In genomic region chr3:157358905-157359304, GRCm38 (mm10) we compare ENCODE assay signal across 10 mouse cellular contexts.
DNase-seq lines count a peak whose midpoint lies in the region; ATAC-seq and TF ChIP-seq lines count a peak whose summit lies in the region.
"Had no signal": no experiment of that assay in that cellular context is flagged by ENCODE, and none has a peak within 500 bp of the region (broad histone marks: within the 10 kb centered on the region; RNA-seq: fewer than 3 reads in every experiment).

No protein-coding gene starts in this region.

- no peak overlapping the region for H3K4me3 ChIP-seq in heart, adult 2 months
- H3K4me3 ChIP-seq in heart, embryonic 10.5 days = no peak overlapping the region
- no peak overlapping the region for H3K4me3 ChIP-seq in forebrain, postnatal 0 days (ENCODE audit: low read depth, low read length)
- no peak overlapping the region for H3K4me3 ChIP-seq in stomach, embryonic 16.5 days (replicated peaks; ENCODE audit: low read length)
- H3K4me3 ChIP-seq: erythroblast, embryonic 14.5 days had no signal

- TF ChIP-seq POLR2A in heart, adult 2 months (IDR thresholded peaks at IDR 0.05; ENCODE audit: insufficient read depth, low read depth, low read length) = no peak

- intact Hi-C loops in heart, adult 2 months (cut with DNase I) = no loop called here

- H3K9me3 ChIP-seq in heart, embryonic 10.5 days = no peaks in the 10 kb centered on the region
- H3K9me3 ChIP-seq in forebrain, postnatal 0 days (ENCODE audit: low read length) = no peaks in the 10 kb centered on the region
- H3K9me3 ChIP-seq in stomach, embryonic 16.5 days (replicated peaks; ENCODE audit: control insufficient read depth, low read length) = no peaks in the 10 kb centered on the region

- no peak overlapping the region for H3K27ac ChIP-seq in heart, adult 2 months
- no peak overlapping the region for H3K27ac ChIP-seq in heart, embryonic 10.5 days
- no peak overlapping the region for H3K27ac ChIP-seq in forebrain, postnatal 0 days (ENCODE audit: low read depth, low read length)
- peak overlapping the region; percentile 49; the same call in 1 of the 2 replicates for H3K27ac ChIP-seq in stomach, embryonic 16.5 days (ENCODE audit: low read length)
- H3K27ac ChIP-seq: liver, embryonic 14.5 days had no signal

- no peaks in the 10 kb centered on the region for H3K36me3 ChIP-seq in heart, adult 2 months (ENCODE audit: control insufficient read depth, insufficient read depth, low read length)
- no peaks in the 10 kb centered on the region for H3K36me3 ChIP-seq in heart, embryonic 10.5 days
- no peaks in the 10 kb centered on the region for H3K36me3 ChIP-seq in forebrain, postnatal 0 days (ENCODE audit: insufficient read depth)
- no peaks in the 10 kb centered on the region for H3K36me3 ChIP-seq in stomach, embryonic 16.5 days (ENCODE audit: control insufficient read depth, insufficient read depth, low read length)

- no peak for TF ChIP-seq EP300 in heart, adult 2 months (IDR thresholded peaks at IDR 0.05; ENCODE audit: insufficient read depth, low read depth, low read length)

- H3K9ac ChIP-seq in heart, adult 2 months (ENCODE audit: low read depth, low read length) = no peak overlapping the region
- no peak overlapping the region for H3K9ac ChIP-seq in forebrain, postnatal 0 days
- no peak overlapping the region for H3K9ac ChIP-seq in stomach, embryonic 16.5 days (ENCODE audit: low read length)
- H3K9ac ChIP-seq: liver, embryonic 14.5 days had no signal

- H3K79me2 ChIP-seq in heart, adult 2 months (replicated peaks; ENCODE audit: control insufficient read depth, insufficient read depth, low read length) = no peaks in the 10 kb centered on the region

- DNase-seq in heart, adult 2 months = no peak
- DNase-seq in heart, embryonic 10.5 days (ENCODE audit: low spot score) = no peak
- DNase-seq in lung, postnatal 10 days = peak; percentile 5
- no peak for DNase-seq in lung, postnatal 4 days
- no peak for DNase-seq in forebrain, postnatal 0 days
- no peak for DNase-seq in spleen, adult 18-20 months
- DNase-seq in thymus, postnatal 10 days (ENCODE audit: low spot score in 2 of 2) = no peak

- TF ChIP-seq CTCF in heart, adult 2 months (IDR thresholded peaks at IDR 0.05) = peak; percentile 6; the same call in 1 of the 2 replicates
- TF ChIP-seq CTCF in forebrain, postnatal 0 days (IDR thresholded peaks at IDR 0.05; ENCODE audit: low read depth) = peak; percentile 43

- H3K4me2 ChIP-seq in forebrain, postnatal 0 days (ENCODE audit: low read depth) = no peak overlapping the region
- no peak overlapping the region for H3K4me2 ChIP-seq in stomach, embryonic 16.5 days (ENCODE audit: low read depth, low read length)

- ATAC-seq in forebrain, postnatal 0 days = no peak
- ATAC-seq in stomach, embryonic 16.5 days (ENCODE audit: insufficient read depth, low FRiP score) = peak; percentile 79

- H3K27me3 ChIP-seq in heart, adult 2 months (ENCODE audit: control insufficient read depth, insufficient read depth, low read length) = no peaks in the 10 kb centered on the region
- H3K27me3 ChIP-seq in heart, embryonic 10.5 days (ENCODE audit: insufficient read depth, poor library complexity, severe bottlenecking) = no peaks in the 10 kb centered on the region
- H3K27me3 ChIP-seq in forebrain, postnatal 0 days (ENCODE audit: insufficient read depth, low read length) = no peaks in the 10 kb centered on the region
- H3K27me3 ChIP-seq in stomach, embryonic 16.5 days (ENCODE audit: control insufficient read depth, insufficient read depth, low read length) = no peaks in the 10 kb centered on the region

- H3K4me1 ChIP-seq in heart, adult 2 months (ENCODE audit: control insufficient read depth, insufficient read depth, low read length) = no peaks in the 10 kb centered on the region
- no peaks in the 10 kb centered on the region for H3K4me1 ChIP-seq in heart, embryonic 10.5 days
- no peaks in the 10 kb centered on the region for H3K4me1 ChIP-seq in forebrain, postnatal 0 days (ENCODE audit: insufficient read depth)
- peaks cover 3% of the 10 kb centered on the region; the same call in 1 of the 2 replicates for H3K4me1 ChIP-seq in stomach, embryonic 16.5 days (ENCODE audit: control insufficient read depth, insufficient read depth, low read length)

- WGBS in heart, adult 2 months = 42% methylated on average over 3 of the region's 3 CpGs
- 54% methylated on average over 3 of the region's 3 CpGs for WGBS in heart, embryonic 10.5 days
- WGBS in forebrain, postnatal 0 days = 58% methylated on average over 3 of the region's 3 CpGs
- 40% methylated on average over 3 of the region's 3 CpGs for WGBS in stomach, embryonic 16.5 days
